Mouse (Mus musculus) kidney, postnatal 4 days (tissue): ENCODE measurements around the gene Slc7a14.

Experiments used
- DNase-seq, 2 experiments: peaks; one replicate each; pipeline ENCODE4 v3.0.0; 2021; ENCODE audit warnings: mixed read lengths in 2 of 2

Gene Slc7a14

DNA sequence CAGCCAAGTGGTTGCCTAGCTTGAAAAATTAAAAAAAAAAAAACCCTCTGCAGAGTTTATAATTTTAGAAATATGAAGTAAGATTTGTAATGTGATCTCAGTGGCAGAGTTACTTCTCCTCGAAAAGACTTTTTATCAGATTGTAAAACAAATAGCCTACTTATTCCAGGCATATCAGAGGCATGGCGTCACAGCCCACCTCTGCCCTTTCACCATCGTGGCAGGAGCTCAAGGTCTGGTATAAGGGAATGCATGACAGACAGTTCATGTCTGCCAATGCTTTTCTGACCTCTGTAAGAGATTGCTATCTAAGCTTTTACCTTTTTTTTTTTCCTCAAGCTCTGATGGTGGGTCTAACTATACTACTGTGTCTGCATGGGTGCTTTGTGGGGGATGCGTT lies 102.1 kb downstream of the Slc7a14 start:
- no peak for DNase-seq

DNA sequence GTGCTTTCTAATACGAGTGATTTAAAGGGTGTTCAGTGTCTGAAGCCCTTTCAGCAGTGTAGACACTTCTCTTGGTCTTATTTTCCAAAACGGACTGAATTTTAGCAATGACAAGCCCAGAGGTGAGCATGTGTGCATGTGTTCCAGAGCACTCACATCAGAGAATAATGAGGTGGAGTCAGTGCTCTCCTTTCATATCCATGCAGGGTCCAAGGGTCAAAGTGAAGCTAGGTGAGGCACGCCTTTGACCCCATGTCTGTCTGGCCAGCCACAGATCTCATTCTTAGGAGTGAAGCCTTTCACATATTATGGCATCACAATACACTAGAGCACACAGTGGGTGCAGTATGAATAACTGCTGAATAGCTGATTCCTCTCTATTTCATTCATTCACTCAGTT lies 105.0 kb downstream of the Slc7a14 start:
- DNase-seq: no peak

DNA sequence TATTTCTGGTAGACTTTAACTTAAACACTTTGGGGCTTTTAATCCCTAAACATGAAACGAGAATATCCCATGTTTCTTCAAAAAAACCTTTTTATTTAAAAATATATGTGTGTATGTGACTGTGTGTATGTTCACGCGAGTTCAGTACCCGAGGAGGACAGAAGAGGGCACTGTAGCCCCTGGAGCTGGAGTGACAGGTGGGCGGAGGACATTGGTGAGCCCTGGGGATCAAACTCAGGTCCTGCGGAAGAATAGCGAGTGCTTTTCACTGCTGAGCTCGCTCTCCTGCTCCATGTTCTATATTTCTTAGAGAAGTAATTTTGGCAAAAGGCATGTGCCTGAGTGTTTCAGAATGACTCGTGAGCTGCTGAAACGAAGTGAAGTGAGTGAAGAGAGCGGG lies 106.2 kb downstream of the Slc7a14 start:
- no peak for DNase-seq

DNA sequence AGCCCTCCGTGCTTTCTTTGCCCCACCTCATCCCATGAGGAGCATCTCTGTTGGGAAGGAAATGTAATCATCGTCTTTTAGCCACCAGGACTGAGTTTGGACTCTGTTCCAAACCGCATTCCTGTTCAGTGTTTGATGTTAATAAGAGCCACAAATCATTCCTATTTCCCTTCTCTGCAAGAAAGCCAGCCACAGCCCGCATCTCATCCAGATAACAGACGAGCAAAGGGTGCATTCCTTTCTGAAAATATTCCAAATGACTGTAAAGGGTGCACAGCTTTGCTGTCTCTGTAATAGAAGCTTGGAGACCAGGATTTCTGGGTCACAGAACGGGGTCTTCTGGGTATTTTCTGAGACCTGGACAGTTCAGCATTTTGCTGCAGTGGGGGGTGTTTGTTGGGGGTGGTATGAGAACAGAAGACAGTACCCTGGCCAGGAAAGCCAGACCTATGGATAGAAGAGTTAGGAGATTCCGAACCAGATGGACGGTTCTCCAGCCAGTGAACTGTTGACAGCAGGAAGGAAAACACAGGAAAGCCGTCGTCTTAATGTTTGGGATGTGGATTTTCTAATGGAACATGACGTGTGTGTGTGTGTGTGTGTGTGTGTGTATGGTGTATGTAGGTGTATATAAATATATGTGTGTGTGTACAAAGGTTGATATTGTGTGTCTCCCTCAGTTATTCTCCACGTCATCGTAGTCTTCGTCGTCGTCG lies 110.9 kb downstream of the Slc7a14 start:
- peak in 1 of 2 experiments; percentile 53 for DNase-seq

DNA sequence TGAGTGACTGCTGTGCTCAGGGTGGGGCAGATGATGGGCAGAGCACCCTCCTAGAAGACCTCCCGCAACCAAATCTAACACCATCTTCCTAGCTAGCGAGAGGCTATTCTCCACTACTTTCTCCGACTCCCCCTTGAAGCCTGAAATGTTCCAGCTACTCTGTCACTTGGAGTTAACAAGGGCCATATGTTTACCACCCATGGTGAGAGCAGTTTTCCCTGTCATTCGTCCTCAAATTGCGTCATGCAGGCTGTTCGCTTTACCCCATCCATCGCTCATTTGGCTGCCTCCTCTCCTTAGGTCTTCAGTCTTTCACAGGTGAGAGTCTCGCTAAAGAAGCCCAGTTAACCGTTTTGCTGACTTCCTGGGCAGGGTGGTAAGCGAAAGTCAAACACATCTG lies 118.8 kb downstream of the Slc7a14 start:
- no peak for DNase-seq

DNA sequence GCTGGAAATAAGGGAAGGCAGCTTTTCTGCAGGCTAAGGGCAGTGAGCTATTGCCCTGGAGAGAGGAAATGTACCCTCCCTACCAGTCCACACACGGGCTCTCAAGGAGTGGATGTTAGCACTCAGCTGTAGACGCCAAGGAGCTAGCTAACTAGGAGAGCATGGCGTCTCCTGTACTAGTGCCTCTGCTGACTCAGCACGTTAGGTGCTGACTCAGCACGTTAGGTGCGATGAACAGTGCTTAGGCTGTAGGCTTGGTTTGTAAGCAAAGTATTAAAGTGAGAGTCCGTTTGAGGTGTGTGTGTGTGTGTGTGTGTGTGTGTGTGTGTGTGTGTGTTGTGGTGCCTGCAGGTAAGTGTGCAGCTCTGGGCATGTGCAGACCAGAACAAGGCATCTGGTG lies 119.8 kb downstream of the Slc7a14 start:
- no peak for DNase-seq

DNA sequence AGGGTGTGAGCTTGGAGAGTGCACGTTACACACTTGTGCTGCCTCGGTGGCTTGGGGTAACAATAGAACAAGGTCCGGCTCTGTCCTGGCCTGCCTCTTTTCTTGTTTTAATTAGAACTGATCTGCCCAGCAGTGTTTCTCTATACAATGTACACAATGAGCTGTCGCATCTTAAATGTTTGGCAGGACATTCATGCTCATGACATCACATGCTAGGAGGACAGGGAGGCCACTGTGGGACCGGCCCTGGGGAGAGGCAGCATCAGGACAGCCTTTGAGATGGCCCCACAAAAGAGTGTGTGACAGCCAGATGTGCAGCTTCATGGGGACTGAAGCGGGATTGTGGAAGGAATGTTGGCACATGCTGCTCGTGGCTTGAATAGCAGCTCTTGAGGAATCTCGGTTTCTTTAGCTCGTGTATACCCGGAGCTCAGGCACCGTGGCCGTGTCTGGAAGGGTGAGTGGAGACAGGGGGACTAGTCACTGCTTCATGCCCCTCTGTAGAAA lies 143.8 kb downstream of the Slc7a14 start:
- DNase-seq: peak; percentile 43 to 59

DNA sequence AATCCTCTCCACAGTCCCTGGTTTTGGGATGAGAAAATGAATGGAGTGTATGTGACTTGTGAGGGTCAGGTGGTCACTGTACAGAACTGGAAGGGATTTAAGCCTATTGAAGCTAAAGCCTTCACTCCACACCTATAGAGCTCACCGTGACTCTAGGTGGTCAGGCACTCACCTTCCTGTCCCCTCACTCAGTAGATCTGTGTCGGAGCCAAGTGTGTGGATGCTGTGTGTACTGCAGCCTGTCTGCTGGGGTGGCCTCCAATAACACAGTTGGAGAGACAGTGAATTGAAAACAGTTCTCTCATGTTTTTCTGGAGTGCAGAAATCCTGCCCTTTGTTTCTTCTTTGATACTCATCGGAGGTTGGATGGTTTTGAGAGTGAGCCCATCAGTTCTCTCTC lies 144.4 kb downstream of the Slc7a14 start:
- no peak for DNase-seq

DNA sequence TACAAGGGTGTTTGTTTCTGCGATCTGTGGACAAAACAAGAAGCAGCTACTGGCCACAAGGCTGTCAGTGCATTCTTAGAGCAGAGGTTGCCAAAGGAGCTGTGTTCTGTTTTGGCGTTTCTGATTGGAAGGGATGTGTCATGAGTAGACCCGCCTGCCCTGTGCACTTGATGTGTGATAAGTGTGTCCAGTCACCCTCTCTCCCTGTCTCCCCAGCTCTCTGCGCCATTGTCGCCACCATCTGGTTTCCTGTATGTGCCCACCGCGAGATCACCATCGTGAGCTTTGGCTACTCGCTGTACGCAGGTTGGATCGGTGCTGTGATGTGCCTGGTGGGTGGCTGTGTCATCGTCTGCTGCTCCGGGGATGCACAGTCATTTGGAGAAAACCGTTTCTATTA lies 147.3 kb downstream of the Slc7a14 start:
- DNase-seq: no peak

DNA sequence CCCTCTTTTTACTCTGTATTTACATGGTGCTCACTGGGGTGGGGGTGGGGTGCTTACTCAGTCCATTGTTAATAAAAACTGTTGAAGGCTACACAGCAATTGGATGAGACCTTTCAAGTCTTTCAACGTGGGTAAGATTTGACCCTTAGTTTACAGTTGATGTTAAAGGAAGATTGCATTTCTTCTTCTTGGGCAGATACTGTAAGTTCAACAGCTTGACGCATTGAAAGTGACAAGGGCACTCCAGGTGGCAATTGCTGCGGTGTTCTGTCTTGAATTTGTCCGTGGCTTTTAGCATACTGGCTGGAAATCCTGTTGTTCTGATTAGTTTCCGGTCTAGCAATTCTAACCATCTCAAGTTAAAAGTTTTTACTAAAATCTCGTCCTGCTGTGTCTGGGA lies 148.8 kb downstream of the Slc7a14 start:
- DNase-seq: no peak

DNA sequence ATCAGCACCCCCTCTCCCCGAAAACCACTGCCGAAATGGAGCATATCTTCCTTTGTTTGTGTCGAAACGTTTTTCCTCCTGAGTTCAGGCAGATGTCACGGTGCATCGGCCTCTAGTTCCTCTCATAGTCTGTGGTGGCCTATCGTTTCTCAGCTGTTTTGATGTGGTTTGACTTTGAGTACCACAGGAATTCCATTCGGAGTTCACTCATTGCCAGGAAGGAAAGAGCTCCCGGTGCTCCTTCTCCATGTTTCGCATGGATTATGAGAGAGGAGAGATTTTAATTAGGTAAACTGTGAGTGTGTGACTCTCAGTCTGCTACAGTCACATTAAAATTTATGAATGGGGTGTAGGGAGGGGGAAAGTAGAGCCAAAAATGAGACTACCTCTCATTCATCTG lies 150.1 kb downstream of the Slc7a14 start:
- DNase-seq: no peak

DNA sequence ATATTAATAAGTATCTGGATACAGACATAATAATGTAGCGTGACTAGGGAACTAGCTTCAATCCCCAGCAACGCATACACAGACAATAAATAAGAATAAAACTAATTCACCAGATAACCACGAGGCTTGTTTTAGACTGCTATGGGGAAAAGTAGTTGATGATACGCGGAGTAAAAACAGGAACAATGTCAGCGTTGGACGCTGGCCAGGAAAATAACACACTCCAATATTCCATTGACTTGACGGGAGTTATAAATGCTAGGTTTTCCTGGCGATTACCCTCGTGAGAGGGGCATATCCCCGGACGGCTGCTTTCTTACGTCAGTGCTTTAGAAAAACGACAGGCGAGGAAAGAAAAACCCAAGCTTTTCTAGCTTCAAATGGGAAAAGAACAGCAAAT lies 152.4 kb downstream of the Slc7a14 start:
- DNase-seq: no peak

DNA sequence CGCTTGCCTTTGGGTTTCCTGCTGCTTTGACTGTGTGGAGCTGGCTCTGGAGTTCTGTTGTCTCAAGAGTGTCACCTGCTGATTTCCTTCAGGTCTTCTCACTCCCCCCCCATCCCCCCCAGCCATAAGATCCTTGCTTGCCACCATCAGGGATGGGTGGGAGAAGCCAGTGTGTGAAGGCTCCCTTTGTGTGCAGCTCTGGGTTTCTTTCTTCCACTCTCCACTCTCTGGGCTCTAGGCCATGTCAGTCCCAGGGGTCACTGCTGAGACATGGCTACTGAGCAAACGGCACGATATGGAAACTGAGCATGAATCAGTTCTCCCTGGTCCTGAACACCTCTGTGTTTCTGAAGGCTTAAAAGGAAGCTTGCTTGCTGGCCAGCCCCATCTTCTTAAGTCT lies 154.1 kb downstream of the Slc7a14 start:
- DNase-seq: no peak
